8 mouse cellular contexts compared by ENCODE assay signal in the genomic region with DNA sequence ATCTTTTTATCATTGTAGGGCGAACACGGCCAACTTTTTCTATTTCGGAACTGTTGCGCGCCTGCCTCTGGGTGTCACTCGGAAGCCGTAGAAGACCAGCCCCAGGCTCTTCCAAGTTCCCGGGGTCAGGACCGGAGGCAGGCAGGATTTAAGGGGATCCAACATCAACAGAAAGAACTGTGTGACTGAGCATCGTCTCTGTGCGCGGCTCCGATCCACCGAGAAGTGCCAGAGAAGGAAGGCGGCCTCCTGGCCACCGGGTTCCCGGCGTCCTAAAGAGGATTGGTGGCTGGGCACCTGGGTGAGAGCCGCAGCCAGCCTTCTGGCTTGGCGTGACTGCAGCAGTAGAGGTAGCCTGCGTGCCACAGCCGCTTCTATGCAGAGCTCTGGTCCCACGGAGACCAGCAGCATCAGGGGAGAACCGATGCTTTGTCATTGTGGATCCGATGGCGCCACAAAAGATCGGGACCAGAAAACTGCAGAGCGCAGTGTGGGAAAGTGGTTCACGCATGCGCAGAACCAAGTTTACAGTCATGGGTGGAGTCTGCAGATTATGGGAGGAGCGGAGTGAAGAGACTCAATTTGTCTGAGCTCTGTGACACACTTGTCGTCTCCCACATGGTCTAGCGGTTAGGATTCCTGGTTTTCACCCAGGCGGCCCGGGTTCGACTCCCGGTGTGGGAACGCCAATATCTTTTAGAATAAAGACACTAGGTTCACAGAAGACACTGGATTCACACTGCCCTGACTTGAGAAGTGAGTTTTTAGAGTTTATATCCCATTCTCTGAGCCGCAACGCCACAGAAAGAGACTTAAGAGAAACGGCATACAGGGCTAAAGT. TPM values are rescaled to one million over a fixed set of nuclear protein-coding genes. Genes with fewer than 3 reads are reported as not detected.
DNase-seq lines count a peak whose midpoint lies in the region; ATAC-seq and TF ChIP-seq lines count a peak whose summit lies in the region.

No protein-coding gene starts in this region.

- peak; percentile 88 for ATAC-seq in heart, embryonic 11.5 days (replicated peaks; ENCODE audit: insufficient number of reproducible peaks, low FRiP score, low TSS enrichment)
- peak; percentile 95 for ATAC-seq in kidney, embryonic 16.5 days (ENCODE audit: low FRiP score, low TSS enrichment)

- H3K4me3 ChIP-seq in C2C12 (ENCODE audit: insufficient read depth, poor library complexity, severe bottlenecking), result peak overlapping the region; percentile 60
- H3K4me3 ChIP-seq in erythroblast, embryonic 14.5 days (replicated peaks), result peak overlapping the region; percentile 72
- H3K4me3 ChIP-seq in heart, embryonic 11.5 days (ENCODE audit: low read depth, low read length), result peak overlapping the region; percentile 68
- H3K4me3 ChIP-seq in kidney, embryonic 16.5 days (ENCODE audit: low read length), result peak overlapping the region; percentile 70
- peak overlapping the region; percentile 84 for H3K4me3 ChIP-seq in liver, adult 2 months (ENCODE audit: insufficient read depth, low read depth, low read length)
- peak overlapping the region; percentile 34 for H3K4me3 ChIP-seq in myocyte

- peak overlapping the region; percentile 72 for H3K4me2 ChIP-seq in heart, embryonic 11.5 days
- H3K4me2 ChIP-seq in kidney, embryonic 16.5 days (replicated peaks; ENCODE audit: low read depth, low read length), result peak overlapping the region; percentile 57
- H3K4me2 ChIP-seq in myocyte (ENCODE audit: low read depth), result peak overlapping the region; percentile 83

- H3ac ChIP-seq in C2C12 (ENCODE audit: control insufficient read depth, insufficient read length, low read depth) (peak overlapping the region; percentile 71), myocyte (ENCODE audit: control insufficient read depth, insufficient read length) (peak overlapping the region; percentile 63)

- H3K27ac ChIP-seq in heart, embryonic 11.5 days (ENCODE audit: low read depth, low read length), result peak overlapping the region; percentile 93
- H3K27ac ChIP-seq in kidney, embryonic 16.5 days (ENCODE audit: low read length), result peak overlapping the region; percentile 99
- peak overlapping the region; percentile 91 for H3K27ac ChIP-seq in liver, adult 2 months (replicated peaks; ENCODE audit: insufficient read depth, low read depth, low read length)

- H3K36me3 ChIP-seq in C2C12 (ENCODE audit: control insufficient read depth, insufficient read depth) (no peaks in the 10 kb centered on the region), myocyte (ENCODE audit: control insufficient read depth, insufficient read depth) (no peaks in the 10 kb centered on the region)
- no peaks in the 10 kb centered on the region for H3K36me3 ChIP-seq in erythroblast, embryonic 14.5 days (ENCODE audit: control insufficient read depth)
- H3K36me3 ChIP-seq in heart, embryonic 11.5 days (ENCODE audit: control insufficient read depth, insufficient read depth, low read length), result no peaks in the 10 kb centered on the region
- no peaks in the 10 kb centered on the region for H3K36me3 ChIP-seq in kidney, embryonic 16.5 days (ENCODE audit: insufficient read depth, low read length)
- H3K36me3 ChIP-seq in liver, adult 2 months (ENCODE audit: control insufficient read depth, insufficient read depth, low read length), result no peaks in the 10 kb centered on the region
- H3K36me3 ChIP-seq in splenic B cell, adult 2 months (ENCODE audit: control insufficient read depth, insufficient read depth, low read length, poor library complexity, severe bottlenecking), result no peaks in the 10 kb centered on the region

- H3K9me3 ChIP-seq in erythroblast, embryonic 14.5 days (ENCODE audit: control insufficient read depth, low read length), result no peaks in the 10 kb centered on the region
- no peaks in the 10 kb centered on the region for H3K9me3 ChIP-seq in heart, embryonic 11.5 days (replicated peaks; ENCODE audit: control insufficient read depth, low read length)
- H3K9me3 ChIP-seq in kidney, embryonic 16.5 days (ENCODE audit: low read length), result no peaks in the 10 kb centered on the region

- peak; percentile 98 for DNase-seq in brain, embryonic 14.5 days (ENCODE audit: low read depth)
- peak; percentile 91 for DNase-seq in liver, adult 2 months (ENCODE audit: extremely low read depth, low read depth, low spot score)
- DNase-seq in splenic B cell, adult 2 months (ENCODE audit: low read depth, low spot score), result peak; percentile 97

- TF ChIP-seq CTCF in C2C12 (IDR thresholded peaks at IDR 0.05; ENCODE audit: control insufficient read depth, insufficient read depth, insufficient read length), result no peak
- peak; percentile 56; the same call in 1 of the 2 replicates for TF ChIP-seq CTCF in brain, embryonic 14.5 days (IDR thresholded peaks at IDR 0.05; ENCODE audit: borderline replicate concordance, extremely low read depth, insufficient read depth, insufficient read length)
- peak; percentile 63 for TF ChIP-seq CTCF in liver, adult 2 months (IDR thresholded peaks at IDR 0.05; ENCODE audit: low read depth, low read length)

- TF ChIP-seq POLR2A in brain, embryonic 14.5 days (IDR thresholded peaks at IDR 0.05; ENCODE audit: borderline replicate concordance, extremely low read depth, insufficient read depth, insufficient read length, poor library complexity, severe bottlenecking), result peak; percentile 39; the same call in 1 of the 2 replicates
- peak; percentile 60; the same call in 1 of the 2 replicates for TF ChIP-seq POLR2A in liver, adult 2 months (IDR thresholded peaks at IDR 0.05; ENCODE audit: extremely low read depth, insufficient read depth, low read length)
- peak; percentile 68 for TF ChIP-seq POLR2A in myocyte (IDR thresholded peaks at IDR 0.05; ENCODE audit: insufficient read length, low read depth)

- H3K27me3 ChIP-seq in C2C12 (ENCODE audit: control insufficient read depth, insufficient read depth, insufficient read length), result no peaks in the 10 kb centered on the region
- H3K27me3 ChIP-seq in erythroblast, embryonic 14.5 days (ENCODE audit: control insufficient read depth), result peaks cover 9% of the 10 kb centered on the region
- H3K27me3 ChIP-seq in heart, embryonic 11.5 days (ENCODE audit: control insufficient read depth, insufficient read depth, low read length), result no peaks in the 10 kb centered on the region
- H3K27me3 ChIP-seq in kidney, embryonic 16.5 days (ENCODE audit: insufficient read depth, low read length), result no peaks in the 10 kb centered on the region
- no peaks in the 10 kb centered on the region for H3K27me3 ChIP-seq in liver, adult 2 months (ENCODE audit: control insufficient read depth, insufficient read depth, low read length)
- H3K27me3 ChIP-seq in myocyte (ENCODE audit: control insufficient read depth, insufficient read depth, insufficient read length), result no peaks in the 10 kb centered on the region
- H3K27me3 ChIP-seq in splenic B cell, adult 2 months (ENCODE audit: control insufficient read depth, insufficient read depth, low read length, poor library complexity, severe bottlenecking), result 0 out of 2 replicates have a peak, but pooled peaks cover 1% of the 10 kb centered on the region

- H3K79me3 ChIP-seq in C2C12 (ENCODE audit: low read depth), result no peaks in the 10 kb centered on the region

- H3K4me1 ChIP-seq in erythroblast, embryonic 14.5 days (ENCODE audit: control insufficient read depth), result peaks cover 38% of the 10 kb centered on the region
- H3K4me1 ChIP-seq in heart, embryonic 11.5 days (ENCODE audit: control insufficient read depth, insufficient read depth, low read length), result peaks cover 17% of the 10 kb centered on the region
- H3K4me1 ChIP-seq in kidney, embryonic 16.5 days (ENCODE audit: insufficient read depth, low read length), result peaks cover 20% of the 10 kb centered on the region
- H3K4me1 ChIP-seq in liver, adult 2 months (ENCODE audit: control insufficient read depth, insufficient read depth, low read length), result peaks cover 10% of the 10 kb centered on the region

- H3K79me2 ChIP-seq in C2C12 (ENCODE audit: control insufficient read depth, insufficient read depth) (no peaks in the 10 kb centered on the region), myocyte (ENCODE audit: control insufficient read depth, insufficient read depth) (no peaks in the 10 kb centered on the region)
- no peaks in the 10 kb centered on the region for H3K79me2 ChIP-seq in liver, adult 2 months (ENCODE audit: control insufficient read depth, insufficient read depth, low read length)

- WGBS in heart, embryonic 11.5 days (ENCODE audit: insufficient replicate concordance), result under 1% methylated on average over 41 of the region's 41 CpGs
- WGBS in kidney, embryonic 16.5 days, result under 1% methylated on average over 41 of the region's 41 CpGs
- under 1% methylated on average over 41 of the region's 41 CpGs for WGBS in liver, adult 2 months

- peak overlapping the region; percentile 89 for H3K9ac ChIP-seq in heart, embryonic 11.5 days (ENCODE audit: low read depth, low read length)
- H3K9ac ChIP-seq in kidney, embryonic 16.5 days (replicated peaks; ENCODE audit: low read length), result peak overlapping the region; percentile 94
- peak overlapping the region; percentile 89 for H3K9ac ChIP-seq in liver, adult 2 months (ENCODE audit: low read depth, low read length)

TF ChIP-seq in C2C12, 6 proteins besides CTCF, POLR2A, EP300 and RAD21 (continues in another document):
- TF ChIP-seq CEBPB (IDR thresholded peaks at IDR 0.05; ENCODE audit: low read depth) (no peak), USF1 (IDR thresholded peaks at IDR 0.05; ENCODE audit: low read depth) (no peak)

TF ChIP-seq in myocyte, 11 proteins besides CTCF, POLR2A, EP300 and RAD21 (continues in another document):
- TF ChIP-seq MYOG (IDR thresholded peaks at IDR 0.05; ENCODE audit: control insufficient read depth in 1 of 3, insufficient read depth in 1 of 3, insufficient read length in 2 of 3, low read depth in 2 of 3), result peak in 1 of 3 experiments; percentile 5
- peak; percentile 43 for TF ChIP-seq POLR2AphosphoS2 (IDR thresholded peaks at IDR 0.05; ENCODE audit: insufficient read length, low read depth)

RNA-seq across cellular contexts. Expression of gene Nufip1, which starts 41.7 kb away (rescaled TPM):
- 8.1 TPM for polyA plus RNA-seq in C2C12 (2012; fragmentation: generic; extraction: Trizol)
- 8.4 and 8.5 TPM in 2 replicates for polyA plus RNA-seq in brain, embryonic 14.5 days (2012; rRNA removed)
- polyA plus RNA-seq in erythroblast, embryonic 14.5 days (2012), result 0.20 and 0.28 TPM in 2 replicates
- 11.2 and 11.4 TPM in 2 replicates for polyA plus RNA-seq in heart, embryonic 11.5 days (2014; fragmentation: Nextera tagmentation; extraction: Ambion mirVana)
- 16.8 and 17.5 TPM in 2 replicates for polyA plus RNA-seq in kidney, embryonic 16.5 days (2015; fragmentation: Nextera tagmentation; extraction: Ambion mirVana)
- 2.2 and 2.7 TPM in 2 replicates for total RNA-seq in liver, adult 2 months (2014; rRNA removed)
- polyA plus RNA-seq in liver, adult 2 months (2012; rRNA removed), result 1.9 and 2.0 TPM in 2 replicates
- 6.1 TPM for polyA plus RNA-seq in myocyte (2012; fragmentation: generic; extraction: Trizol)

RNA-seq across cellular contexts. Expression of gene Gpalpp1, which starts 41.8 kb away (rescaled TPM):
- polyA plus RNA-seq in C2C12 (2012; fragmentation: generic; extraction: Trizol), result 4.7 TPM
- 12.2 and 13.8 TPM in 2 replicates for polyA plus RNA-seq in brain, embryonic 14.5 days (2012; rRNA removed)
- polyA plus RNA-seq in erythroblast, embryonic 14.5 days (2012), result 0.13 and 0.14 TPM in 2 replicates
- 10.4 and 14.1 TPM in 2 replicates for polyA plus RNA-seq in heart, embryonic 11.5 days (2014; fragmentation: Nextera tagmentation; extraction: Ambion mirVana)
- 14.0 and 14.9 TPM in 2 replicates for polyA plus RNA-seq in kidney, embryonic 16.5 days (2015; fragmentation: Nextera tagmentation; extraction: Ambion mirVana)
- total RNA-seq in liver, adult 2 months (2014; rRNA removed), result 7.0 and 8.6 TPM in 2 replicates
- 2.0 and 2.1 TPM in 2 replicates for polyA plus RNA-seq in liver, adult 2 months (2012; rRNA removed)
- polyA plus RNA-seq in myocyte (2012; fragmentation: generic; extraction: Trizol), result 4.2 TPM

Comparison
In these comparisons a context has a peak if more than half of its experiments do, and no peak if none do; other contexts are left out.
1. Peak in every context shown above with its lines: DNase-seq, ATAC-seq, H3K4me3 ChIP-seq and H3K27ac ChIP-seq.
2. H3K4me3 ChIP-seq: peak in every context shown above with its lines; median percentile 84 in liver, adult 2 months; 72 in erythroblast, embryonic 14.5 days; 70 in kidney, embryonic 16.5 days; 68 in heart, embryonic 11.5 days; 60 in C2C12; 34 in myocyte.